Mouse (Mus musculus): ENCODE measurements around the gene Il4i1. TPM values are rescaled to one million over a fixed set of nuclear protein-coding genes. Genes with fewer than 3 reads are reported as not detected.

The Il4i1 gene
- polyA plus RNA-seq, 1 experiment from 2014 or later = 1.1 TPM

- 75% methylated on average over 6 of the region's 6 CpGs for WGBS (ENCODE audit: insufficient replicate concordance)
- Histone ChIP-seq H3K36me3 (peaks cover 26% of the 10 kb centered on the region), H3K9ac (no peak overlapping the region), H3K4me2 (no peak overlapping the region), H3K9me3 (replicated peaks) (no peaks in the 10 kb centered on the region), H3K27ac (no peak overlapping the region), H3K27me3 (peaks cover 27% of the 10 kb centered on the region), H3K4me3 (replicated peaks) (no peak overlapping the region), H3K4me1 (replicated peaks) (peaks cover 27% of the 10 kb centered on the region)
- ATAC-seq (ENCODE audit: low read depth) (no peak), DNase-seq (no peak)
Observed at GRCm38 (mm10) chr7:44838073-44838472, 21.9 kb downstream of the Il4i1 start.

DNA sequence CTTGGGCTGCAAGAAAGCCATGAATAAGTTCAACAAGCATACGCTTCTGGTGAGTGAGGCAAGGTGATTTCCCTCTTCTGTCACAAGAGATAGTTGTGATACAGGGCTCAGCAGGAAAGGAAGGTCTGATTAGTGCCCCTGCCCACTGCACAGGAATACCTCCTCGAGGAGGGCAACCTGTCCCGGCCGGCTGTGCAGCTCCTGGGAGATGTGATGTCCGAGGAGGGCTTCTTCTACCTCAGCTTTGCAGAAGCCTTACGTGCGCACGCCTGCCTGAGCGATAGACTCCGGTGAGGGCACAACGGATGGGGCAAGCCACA lies 22.9 kb downstream of the Il4i1 start:
- Histone ChIP-seq H3K4me1 (replicated peaks) (peaks cover 34% of the 10 kb centered on the region), H3K36me3 (peaks cover 36% of the 10 kb centered on the region), H3K4me3 (replicated peaks) (peak overlapping the region; percentile 40), H3K9ac (peak overlapping the region; percentile 41), H3K27ac (no peak overlapping the region), H3K27me3 (peaks cover 27% of the 10 kb centered on the region), H3K9me3 (replicated peaks) (no peaks in the 10 kb centered on the region), H3K4me2 (peak overlapping the region; percentile 64)
- DNase-seq = no peak
- 16% methylated on average over 11 of the region's 11 CpGs for WGBS (ENCODE audit: insufficient replicate concordance)
- no peak for ATAC-seq (ENCODE audit: low read depth)

DNA sequence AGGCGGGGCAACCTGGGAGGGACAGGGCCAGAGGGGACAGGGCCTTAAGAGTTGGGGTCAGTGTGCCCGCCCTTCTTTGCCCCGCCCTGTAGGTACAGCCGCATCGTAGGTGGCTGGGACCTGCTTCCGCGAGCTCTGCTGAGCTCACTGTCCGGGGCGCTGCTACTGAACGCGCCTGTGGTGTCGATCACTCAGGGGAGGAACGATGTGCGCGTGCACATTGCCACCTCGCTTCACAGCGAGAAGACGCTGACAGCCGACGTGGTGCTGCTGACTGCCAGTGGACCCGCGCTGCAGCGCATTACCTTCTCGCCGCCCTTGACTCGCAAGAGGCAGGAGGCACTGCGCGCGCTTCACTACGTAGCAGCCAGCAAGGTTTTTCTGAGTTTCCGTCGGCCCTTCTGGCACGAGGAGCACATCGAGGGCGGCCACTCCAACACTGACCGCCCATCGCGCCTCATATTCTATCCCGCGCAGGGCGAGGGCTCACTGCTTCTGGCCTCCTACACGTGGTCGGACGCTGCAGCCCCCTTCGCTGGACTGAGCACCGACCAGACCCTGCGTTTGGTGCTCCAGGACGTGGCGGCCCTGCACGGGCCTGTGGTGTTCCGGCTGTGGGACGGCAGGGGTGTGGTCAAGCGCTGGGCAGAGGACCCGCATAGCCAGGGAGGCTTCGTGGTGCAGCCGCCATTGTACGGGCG lies 23.5 kb downstream of the Il4i1 start:
- Histone ChIP-seq H3K9me3 (replicated peaks) (no peaks in the 10 kb centered on the region), H3K4me1 (replicated peaks) (peaks cover 34% of the 10 kb centered on the region), H3K9ac (peak overlapping the region; percentile 41), H3K4me3 (replicated peaks) (peak overlapping the region; percentile 40), H3K27me3 (peaks cover 27% of the 10 kb centered on the region), H3K4me2 (peak overlapping the region; percentile 64), H3K36me3 (peaks cover 42% of the 10 kb centered on the region), H3K27ac (no peak overlapping the region)
- DNase-seq = no peak
- 4% methylated on average over 58 of the region's 58 CpGs for WGBS (ENCODE audit: insufficient replicate concordance)
- ATAC-seq (ENCODE audit: low read depth) = peak; percentile 27; the same call in 1 of the 2 replicates

DNA sequence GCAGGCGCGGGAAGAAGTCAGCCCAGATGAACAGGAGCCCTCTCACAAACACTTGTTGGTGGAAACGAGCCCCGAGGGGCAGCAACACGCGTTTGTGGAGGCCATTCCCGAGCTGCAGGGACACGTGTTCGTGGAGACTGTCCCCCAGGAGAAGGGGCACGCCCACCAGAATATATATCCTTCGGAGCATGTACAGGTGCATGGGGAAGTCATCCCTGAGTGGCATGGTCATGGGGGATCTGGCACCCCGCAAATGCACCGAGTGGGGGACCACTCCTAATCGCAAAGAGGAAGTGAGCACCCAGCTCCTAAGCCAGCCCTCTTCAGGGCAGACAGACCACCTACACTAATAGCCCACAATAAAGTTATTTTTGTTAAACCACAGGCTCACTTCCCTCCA lies 24.2 kb downstream of the Il4i1 start:
- Histone ChIP-seq H3K27me3 (peaks cover 27% of the 10 kb centered on the region), H3K36me3 (peaks cover 49% of the 10 kb centered on the region), H3K4me3 (replicated peaks) (peak overlapping the region; percentile 40; the same call in 1 of the 2 replicates), H3K4me2 (peak overlapping the region; percentile 64; the same call in 1 of the 2 replicates), H3K9me3 (replicated peaks) (no peaks in the 10 kb centered on the region), H3K4me1 (replicated peaks) (peaks cover 34% of the 10 kb centered on the region), H3K27ac (no peak overlapping the region), H3K9ac (no peak overlapping the region)
- ATAC-seq (ENCODE audit: low read depth) (no peak), DNase-seq (no peak)
- 44% methylated on average over 14 of the region's 14 CpGs for WGBS (ENCODE audit: insufficient replicate concordance)

- no peak overlapping the region for H3K27ac ChIP-seq
- DNase-seq (no peak), ATAC-seq (ENCODE audit: low read depth) (no peak)
- H3K4me2 ChIP-seq = no peak overlapping the region
- H3K27me3 ChIP-seq = peaks cover 27% of the 10 kb centered on the region
- no peak overlapping the region for H3K4me3 ChIP-seq (replicated peaks)
- H3K4me1 ChIP-seq (replicated peaks) = peaks cover 30% of the 10 kb centered on the region
- WGBS (ENCODE audit: insufficient replicate concordance) = 83% methylated on average over 8 of the region's 8 CpGs
- H3K9ac ChIP-seq = no peak overlapping the region
- no peaks in the 10 kb centered on the region for H3K9me3 ChIP-seq (replicated peaks)
- H3K36me3 ChIP-seq = peaks cover 65% of the 10 kb centered on the region
Observed at GRCm38 (mm10) chr7:44841825-44842463, 25.8 kb downstream of the Il4i1 start.

- H3K4me1 ChIP-seq (replicated peaks) = peaks cover 29% of the 10 kb centered on the region
- peaks cover 9% of the 10 kb centered on the region for H3K27me3 ChIP-seq
- no peak overlapping the region for H3K9ac ChIP-seq
- 81% methylated on average over 10 of the region's 10 CpGs for WGBS (ENCODE audit: insufficient replicate concordance)
- H3K36me3 ChIP-seq = peaks cover 65% of the 10 kb centered on the region
- H3K9me3 ChIP-seq (replicated peaks) = no peaks in the 10 kb centered on the region
- H3K27ac ChIP-seq = no peak overlapping the region
- ATAC-seq (ENCODE audit: low read depth) = no peak
- H3K4me3 ChIP-seq (replicated peaks) = no peak overlapping the region
- DNase-seq = no peak
- no peak overlapping the region for H3K4me2 ChIP-seq
Observed at GRCm38 (mm10) chr7:44845006-44845405, 28.8 kb downstream of the Il4i1 start.

DNA sequence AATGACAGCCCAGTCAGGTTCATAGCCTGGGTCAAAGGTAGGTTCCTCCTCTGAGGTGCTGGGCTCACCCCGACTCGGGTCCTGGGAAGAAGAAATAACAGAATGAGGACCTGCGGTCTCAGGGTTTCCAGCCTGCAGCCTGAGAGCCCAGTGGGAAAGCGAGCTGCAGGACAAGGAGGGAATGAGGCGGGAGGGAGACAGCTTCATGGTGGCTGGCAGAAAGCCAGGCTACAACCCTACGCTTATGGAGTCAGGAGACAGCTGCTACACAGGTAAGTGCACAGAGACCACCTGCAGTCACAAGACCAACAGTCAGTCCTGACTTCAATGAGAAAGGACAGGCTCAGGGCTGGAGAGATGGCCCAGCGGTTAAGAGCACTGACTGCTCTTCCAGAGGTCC lies 30.6 kb downstream of the Il4i1 start:
- DNase-seq (no peak), ATAC-seq (ENCODE audit: low read depth) (no peak)
- Histone ChIP-seq H3K27ac (no peak overlapping the region), H3K9ac (no peak overlapping the region), H3K36me3 (peaks cover 59% of the 10 kb centered on the region), H3K4me1 (replicated peaks) (peaks cover 39% of the 10 kb centered on the region), H3K9me3 (replicated peaks) (no peaks in the 10 kb centered on the region), H3K4me3 (replicated peaks) (no peak overlapping the region), H3K4me2 (no peak overlapping the region), H3K27me3 (no peaks in the 10 kb centered on the region)
- 85% methylated on average over 7 of the region's 7 CpGs for WGBS (ENCODE audit: insufficient replicate concordance)

GRCm38 (mm10) chr7:44847772-44848171 lies 31.6 kb downstream of the Il4i1 start:
- Histone ChIP-seq H3K9me3 (replicated peaks) (no peaks in the 10 kb centered on the region), H3K27me3 (no peaks in the 10 kb centered on the region), H3K27ac (peak overlapping the region; percentile 92), H3K9ac (peak overlapping the region; percentile 90), H3K4me3 (replicated peaks) (peak overlapping the region; percentile 89), H3K4me2 (peak overlapping the region; percentile 97), H3K36me3 (peaks cover 59% of the 10 kb centered on the region), H3K4me1 (replicated peaks) (peaks cover 46% of the 10 kb centered on the region)
- DNase-seq (no peak), ATAC-seq (ENCODE audit: low read depth) (no peak)
- WGBS (ENCODE audit: insufficient replicate concordance) = 68% methylated on average over 5 of the region's 5 CpGs

GRCm38 (mm10) chr7:44848561-44849415 lies 32.6 kb downstream of the Il4i1 start, which contains the start of the genes Akt1s1 and Tbc1d17:
Gene Akt1s1, plus strand, starts transcription at chr7:44848991.
Gene Tbc1d17, minus strand, starts transcription at chr7:44849079.
- Histone ChIP-seq H3K4me3 (replicated peaks) (peak within 1 kb of the TSS; percentile 89), H3K27me3 (no peaks in the 10 kb centered on the region), H3K4me1 (replicated peaks) (peaks cover 47% of the 10 kb centered on the region), H3K36me3 (peaks cover 57% of the 10 kb centered on the region), H3K9ac (peak within 1 kb of the TSS; percentile 90), H3K27ac (peak within 1 kb of the TSS; percentile 92), H3K4me2 (peak within 1 kb of the TSS; percentile 97), H3K9me3 (replicated peaks) (no peaks in the 10 kb centered on the region)
- peak; percentile 95 for DNase-seq
- under 1% methylated on average over 54 of the region's 54 CpGs for WGBS (ENCODE audit: insufficient replicate concordance)
- ATAC-seq (ENCODE audit: low read depth) = peak; percentile 81

GRCm38 (mm10) chr7:44849416-44850111 lies 33.4 kb downstream of the Il4i1 start:
- ATAC-seq (ENCODE audit: low read depth) = peak; percentile 53
- under 1% methylated on average over 41 of the region's 41 CpGs for WGBS (ENCODE audit: insufficient replicate concordance)
- H3K9me3 ChIP-seq (replicated peaks) = no peaks in the 10 kb centered on the region
- peaks cover 51% of the 10 kb centered on the region for H3K4me1 ChIP-seq (replicated peaks)
- peak overlapping the region; percentile 90 for H3K9ac ChIP-seq
- peak overlapping the region; percentile 92 for H3K27ac ChIP-seq
- peaks cover 49% of the 10 kb centered on the region for H3K36me3 ChIP-seq
- DNase-seq = peak; percentile 87
- peak overlapping the region; percentile 97 for H3K4me2 ChIP-seq
- no peaks in the 10 kb centered on the region for H3K27me3 ChIP-seq
- H3K4me3 ChIP-seq (replicated peaks) = peak overlapping the region; percentile 89
